Mouse (Mus musculus) gonadal fat pad, adult 2 months (tissue): Measurements from ENCODE around the gene Ermap. TPM values are rescaled to one million over a fixed set of nuclear protein-coding genes. Genes with fewer than 3 reads are reported as not detected.

ENCODE experiments used
- DNase-seq: peaks from one replicate; pipeline ENCODE4 v3.0.0-alpha.2; 2012; ENCODE audit warnings: low read depth
- polyA plus RNA-seq: library from polyadenylated mRNA; depleted of rRNA; stranded (reverse); fragments of >200 nt; gene quantifications from 2 replicates; pipeline ENCODE4 v1.2.3, GENCODE M21; 2012; rRNA removed

The Ermap gene
- 0.15 and 0.26 TPM in 2 replicates for polyA plus RNA-seq

DNA sequence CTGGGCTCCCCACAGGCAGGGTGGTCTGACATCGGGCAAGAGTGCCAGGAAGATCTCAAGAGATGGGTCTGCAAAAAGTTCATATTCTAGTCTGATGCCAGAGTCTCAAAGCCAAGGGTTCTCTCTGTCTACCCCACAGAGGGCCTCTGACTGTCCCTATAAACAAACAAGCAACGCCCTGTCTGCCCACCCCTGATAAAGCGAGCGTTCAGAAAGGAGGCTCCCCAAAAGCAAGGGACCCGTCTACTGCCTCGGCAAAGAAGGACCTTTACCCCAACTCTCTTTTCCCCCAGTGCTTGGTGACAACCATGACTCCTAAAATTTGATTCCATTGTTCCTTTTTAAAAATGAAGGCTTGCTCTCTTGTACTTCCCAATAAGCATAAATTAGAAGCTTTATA is at the start of gene Ermap:
Gene Ermap (minus strand): TSS at position 148 of the 400 bp plus-strand sequence.
- no peak for DNase-seq

DNA sequence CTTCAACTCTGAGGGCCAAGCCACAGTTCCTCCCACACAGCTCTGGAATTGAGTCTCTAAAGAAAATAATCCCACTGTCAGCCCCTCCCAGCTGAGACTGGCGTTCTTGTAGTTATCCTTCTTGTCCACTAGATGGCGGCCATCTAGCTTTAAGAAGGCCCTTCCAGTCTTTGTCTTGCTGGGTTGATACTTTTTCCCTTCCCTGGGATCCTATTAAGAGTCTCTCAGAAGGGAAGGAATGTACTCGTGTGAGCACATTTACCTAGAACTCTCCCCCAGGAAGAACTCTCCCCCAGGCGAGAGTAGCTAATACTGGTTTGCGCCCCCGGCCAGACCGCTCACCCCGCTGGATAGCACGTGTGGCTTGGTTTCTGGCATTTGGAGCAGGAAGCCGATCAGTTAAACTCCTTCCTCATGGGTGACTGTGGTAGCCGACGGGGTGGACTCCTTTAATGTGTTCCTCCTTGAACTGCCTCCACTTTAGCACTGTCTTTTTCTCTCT is 49.4 kb upstream of the Ermap start:
- DNase-seq: no peak

DNA sequence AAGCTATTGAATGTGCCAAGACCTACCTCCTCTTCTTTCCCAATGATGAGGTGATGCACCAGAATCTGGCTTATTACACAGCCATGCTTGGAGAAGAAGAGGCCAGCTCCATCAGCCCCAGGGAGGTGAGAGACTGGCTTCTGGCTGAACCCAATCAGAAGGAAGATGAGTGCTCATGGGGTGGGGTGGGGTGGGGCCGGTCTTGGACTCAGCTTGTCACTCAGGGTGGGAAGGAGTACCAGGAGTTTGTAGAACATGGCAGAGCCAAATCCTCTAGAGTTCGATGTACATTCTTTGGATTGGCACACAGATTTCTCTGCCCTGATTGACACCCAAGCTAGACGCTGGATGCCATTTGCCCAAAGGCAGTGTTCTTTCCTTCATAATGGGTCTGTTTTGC is 48.9 kb upstream of the Ermap start:
- DNase-seq: no peak

DNA sequence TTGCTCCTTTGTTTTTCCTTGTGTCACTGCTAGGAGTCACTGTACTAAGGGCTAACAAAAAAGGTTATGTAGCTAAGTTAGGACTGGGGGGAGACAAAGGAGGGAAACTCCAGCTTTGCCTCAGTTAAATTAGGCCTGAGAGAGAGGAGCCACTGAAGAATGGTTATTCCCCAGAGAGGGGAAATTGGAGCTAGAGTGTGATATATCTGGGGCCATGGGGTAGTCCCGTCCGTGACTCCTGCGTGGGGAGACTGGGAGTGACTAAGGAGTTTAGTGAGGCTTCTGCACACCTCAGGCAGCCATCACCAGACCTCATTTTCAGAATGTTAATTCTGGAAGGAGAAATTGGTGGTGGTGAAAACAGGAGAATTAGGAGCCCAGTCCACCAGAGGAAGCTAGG is 44.5 kb upstream of the Ermap start:
- DNase-seq: no peak

DNA sequence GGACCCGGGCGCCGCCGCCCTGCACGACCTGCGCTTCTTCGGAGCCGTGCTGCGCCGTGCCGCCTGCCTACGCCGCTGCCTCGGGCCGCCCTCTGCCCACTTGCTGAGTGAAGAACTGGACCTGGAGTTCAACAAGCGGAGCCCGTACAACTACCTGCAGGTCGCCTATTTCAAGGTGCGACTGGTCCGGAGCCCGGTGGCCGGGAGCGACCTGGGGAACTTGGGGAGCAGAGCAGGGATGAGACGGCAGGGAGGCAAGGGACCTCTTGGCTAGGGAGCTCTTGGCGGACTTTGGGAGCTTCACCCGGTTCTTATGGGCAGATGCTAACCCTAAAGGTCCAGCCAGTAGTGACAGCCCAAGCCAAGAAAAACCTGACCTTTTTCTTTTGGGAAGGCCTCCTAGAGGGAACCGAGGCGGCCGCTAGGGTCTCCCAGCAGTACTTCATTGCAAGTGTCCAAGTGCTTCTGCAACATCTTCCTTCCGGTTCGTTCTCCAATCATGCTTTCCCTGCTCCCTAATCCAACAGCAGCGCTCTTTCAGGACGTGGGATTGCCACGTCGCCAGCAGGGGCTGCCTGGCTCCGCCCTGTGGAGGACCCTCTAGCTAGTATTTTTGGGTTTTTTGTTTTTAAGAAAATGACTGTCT is 43.6 kb upstream of the Ermap start:
- no peak for DNase-seq

DNA sequence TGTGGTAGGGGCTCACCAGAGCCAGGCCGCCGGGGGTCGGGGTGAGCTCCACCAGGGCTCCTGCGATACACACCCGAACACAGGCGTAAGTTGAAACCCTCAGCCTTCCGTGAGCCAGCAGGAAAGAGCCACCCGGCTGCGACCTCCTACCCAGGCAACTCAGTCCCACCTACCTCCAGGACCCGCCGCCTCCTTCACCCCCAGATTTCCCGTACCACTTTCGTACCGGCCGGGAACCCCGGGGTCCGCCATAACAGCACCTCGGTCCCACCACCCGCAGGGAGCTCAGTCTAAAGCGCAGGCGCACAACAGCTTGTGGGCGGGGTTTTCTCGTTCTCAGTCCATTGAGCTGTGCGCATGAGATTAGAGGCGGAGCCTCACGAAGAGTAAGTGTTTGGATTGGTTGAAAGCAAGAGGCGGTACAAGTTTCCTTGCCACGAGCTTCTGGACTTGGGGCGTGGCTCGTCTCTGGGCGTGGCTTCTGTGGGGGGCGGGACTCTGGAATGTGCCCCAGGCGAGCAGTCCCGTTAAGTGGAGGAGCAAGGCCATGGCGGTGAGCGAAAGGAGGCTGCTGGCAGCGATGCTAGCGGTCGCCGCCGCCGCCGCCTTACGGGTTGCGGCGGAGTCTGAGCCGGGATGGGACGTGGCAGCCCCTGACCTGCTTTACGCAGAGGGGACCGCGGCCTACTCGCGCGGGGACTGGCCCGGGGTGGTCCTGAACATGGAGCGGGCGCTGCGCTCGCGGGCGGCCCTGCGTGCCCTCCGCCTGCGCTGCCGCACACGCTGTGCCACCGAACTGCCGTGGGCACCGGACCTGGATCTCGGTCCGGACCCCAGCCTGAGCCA is 42.8 kb upstream of the Ermap start, which contains the start of the genes AU022252 and P3h1:
Gene AU022252 (minus strand): TSS at position 303 of the 846 bp plus-strand sequence.
Gene P3h1 (plus strand): TSS at position 506 of the 846 bp plus-strand sequence.
- peak; percentile 90 for DNase-seq

GRCm38 (mm10) chr4:119226751-119227150 is 36.9 kb upstream of the Ermap start:
- no peak for DNase-seq

- no peak for DNase-seq
Observed at GRCm38 (mm10) chr4:119225719-119226118, 35.9 kb upstream of the Ermap start.

DNA sequence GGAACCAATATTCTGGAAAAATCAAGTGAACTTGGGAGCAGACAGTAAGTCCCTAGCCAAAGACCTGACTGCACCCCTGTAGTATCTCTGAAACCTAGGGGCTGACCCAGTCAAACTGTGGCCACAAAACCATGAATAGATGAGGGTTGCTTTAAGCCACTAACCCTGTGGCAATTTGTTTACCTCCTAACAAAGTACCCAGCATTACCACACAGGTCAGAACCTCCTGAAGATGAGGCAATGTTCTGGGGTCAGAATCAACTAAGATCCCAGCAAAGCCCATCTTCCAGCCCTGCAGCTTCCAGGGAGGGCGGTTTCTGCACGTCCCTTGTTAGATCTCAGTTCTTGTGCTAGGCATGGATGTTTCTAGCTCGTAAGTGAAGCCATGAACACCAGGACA is 34.7 kb upstream of the Ermap start:
- DNase-seq: no peak

DNA sequence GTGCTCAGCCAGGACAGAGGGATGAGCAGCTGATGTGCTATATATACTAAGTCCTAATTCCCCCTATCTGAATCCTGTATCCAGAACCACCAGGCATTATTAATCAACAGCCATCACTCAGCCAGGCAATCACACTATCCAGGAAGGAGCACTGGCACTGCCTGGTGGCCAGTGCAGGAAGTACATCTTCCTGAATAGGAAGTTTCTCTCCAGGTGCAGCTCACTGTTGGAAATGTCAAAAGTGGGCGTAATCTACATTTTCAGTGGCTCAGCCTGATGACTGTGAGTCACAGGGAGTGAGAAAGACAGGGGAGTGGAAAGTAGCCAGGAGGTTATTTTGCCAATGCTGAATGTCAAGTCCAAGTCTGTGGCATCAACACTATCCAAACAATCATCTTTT is 33.9 kb upstream of the Ermap start:
- DNase-seq: no peak

- DNase-seq: no peak
Observed at GRCm38 (mm10) chr4:119218169-119218568, 28.4 kb upstream of the Ermap start, which contains the start of gene Tmem269. Gene Tmem269, minus strand, starts transcription at chr4:119218217.

DNA sequence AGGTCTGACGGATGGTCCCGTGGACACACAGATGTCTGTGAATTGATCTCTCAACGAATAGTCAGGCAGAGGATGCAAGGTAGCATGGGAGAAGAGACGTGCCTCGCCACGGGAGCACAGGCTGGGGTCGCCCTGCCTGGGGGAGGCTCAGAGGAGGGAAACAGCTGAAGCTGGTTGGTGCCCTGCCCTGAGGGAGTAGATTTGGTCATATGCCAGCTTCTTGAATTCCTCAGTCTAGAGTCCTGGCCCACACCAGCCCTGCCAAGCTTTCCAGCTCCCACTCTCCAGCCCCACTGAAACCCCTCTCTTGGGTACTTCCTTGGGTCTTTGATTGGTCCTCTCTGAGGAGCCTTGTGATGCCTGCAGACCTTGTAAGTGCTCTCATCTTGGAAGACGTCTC is 26.9 kb upstream of the Ermap start:
- DNase-seq: no peak

DNA sequence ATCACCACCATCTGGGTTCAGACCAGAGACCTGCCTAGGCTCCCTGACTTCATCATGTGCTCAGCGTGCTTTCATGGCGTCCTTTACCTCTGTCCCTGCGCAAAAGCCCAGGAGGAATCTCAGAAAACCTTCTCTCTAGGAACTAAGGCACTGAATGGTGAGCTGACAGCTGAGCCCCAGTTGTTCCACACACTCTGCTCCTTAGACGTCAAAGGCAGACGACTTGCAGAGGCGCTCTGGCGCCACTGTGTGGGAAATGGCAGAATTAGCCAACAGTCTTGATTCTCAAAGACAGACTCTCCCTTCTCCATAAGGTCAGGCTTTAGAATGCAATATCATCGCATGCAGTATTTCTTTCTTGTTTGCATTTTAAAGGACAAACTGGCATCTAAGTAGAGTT is 14.9 kb upstream of the Ermap start:
- no peak for DNase-seq

GRCm38 (mm10) chr4:119198105-119198504 is 8.3 kb upstream of the Ermap start:
- no peak for DNase-seq

DNA sequence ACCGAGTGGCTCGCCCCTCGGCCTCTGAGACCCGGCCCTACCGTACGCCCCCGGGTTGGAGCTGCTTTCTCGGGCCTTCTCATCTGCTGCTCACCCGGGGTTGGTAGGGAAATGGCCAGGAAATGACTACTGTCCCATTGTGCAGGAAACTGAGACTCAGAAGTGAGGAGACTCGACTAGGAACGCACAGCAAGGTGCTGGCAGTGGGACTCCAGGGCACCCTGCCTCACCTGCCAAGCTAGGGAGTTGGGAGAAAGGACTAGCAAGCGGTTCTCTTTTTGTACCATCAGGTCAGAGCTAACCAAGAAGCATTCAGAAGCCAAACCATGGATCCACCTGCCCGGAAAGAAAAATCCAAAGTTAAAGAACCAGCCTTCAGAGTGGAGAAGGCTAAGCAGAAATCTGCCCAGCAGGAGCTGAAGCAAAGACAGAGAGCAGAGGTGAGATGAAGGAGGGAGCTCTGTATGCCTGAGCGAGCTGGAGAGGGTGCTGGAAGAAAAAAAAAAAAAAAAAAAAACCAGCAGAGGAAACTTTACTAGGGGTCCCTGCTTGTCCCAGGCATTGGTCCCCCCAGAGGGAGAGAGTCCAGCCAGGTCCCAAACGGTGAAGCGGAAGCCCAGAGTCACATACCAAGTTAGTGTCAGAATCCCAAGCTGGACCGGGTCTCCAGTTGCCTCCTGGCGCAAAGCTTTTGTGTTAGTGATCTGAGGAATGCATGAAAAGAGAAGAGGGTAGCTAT is 5.9 kb upstream of the Ermap start:
- no peak for DNase-seq

DNA sequence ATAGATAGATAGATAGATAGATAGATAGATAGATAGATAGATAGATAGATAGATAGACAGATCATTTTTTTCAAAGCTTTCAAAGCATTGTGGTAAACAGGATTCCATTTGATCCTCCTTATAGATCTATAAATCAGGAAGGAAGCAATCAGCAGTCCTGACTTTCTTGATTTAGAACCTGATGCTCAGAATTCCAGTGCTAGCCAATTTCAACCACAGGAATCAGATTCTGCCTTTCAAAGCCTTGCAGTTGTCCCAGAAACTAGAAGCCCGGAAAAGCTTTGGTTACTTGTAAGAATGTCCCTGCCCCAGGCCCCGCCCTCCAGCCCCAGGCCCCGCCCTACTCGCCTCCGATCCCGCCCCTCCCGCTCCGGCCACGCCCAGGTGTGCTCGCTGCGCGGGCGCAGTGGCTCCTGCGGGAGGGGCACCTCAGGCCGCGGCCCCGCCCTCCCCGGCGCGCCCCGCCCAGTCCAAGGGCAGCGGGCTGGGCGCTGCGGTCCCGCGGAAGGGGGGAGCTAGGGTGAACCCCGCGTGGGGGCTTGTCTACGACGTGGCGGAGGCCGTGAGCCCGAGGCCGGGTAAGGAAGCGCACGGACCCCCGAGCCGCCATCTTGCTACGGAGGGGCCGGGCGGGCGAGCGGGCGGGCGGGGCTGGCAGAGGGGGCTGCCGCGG is 5.2 kb upstream of the Ermap start, which contains the start of gene Svbp:
Gene Svbp (plus strand): TSS at position 398 of the 673 bp plus-strand sequence.
- DNase-seq: no peak

GRCm38 (mm10) chr4:119192757-119193156 is 2.9 kb upstream of the Ermap start:
- DNase-seq: no peak

DNA sequence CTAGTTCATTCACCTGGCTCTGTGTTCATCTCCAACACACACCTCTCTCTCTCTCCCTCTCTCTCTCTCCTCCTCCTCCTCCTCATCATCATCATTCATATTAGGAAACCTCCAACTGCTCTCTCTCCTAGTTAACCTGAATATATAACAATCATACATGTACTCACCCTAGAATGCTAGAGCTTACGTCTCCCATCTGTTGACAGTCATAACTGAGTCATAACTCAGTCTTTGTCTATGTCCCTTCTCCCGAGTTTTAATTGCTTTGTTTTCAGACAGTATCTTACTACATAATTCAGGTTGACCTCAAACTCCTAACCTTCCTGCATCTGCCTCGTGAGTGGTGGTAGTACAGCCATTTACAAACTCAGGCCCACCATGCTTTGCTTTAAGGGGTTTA is 1.5 kb upstream of the Ermap start:
- no peak for DNase-seq

DNA sequence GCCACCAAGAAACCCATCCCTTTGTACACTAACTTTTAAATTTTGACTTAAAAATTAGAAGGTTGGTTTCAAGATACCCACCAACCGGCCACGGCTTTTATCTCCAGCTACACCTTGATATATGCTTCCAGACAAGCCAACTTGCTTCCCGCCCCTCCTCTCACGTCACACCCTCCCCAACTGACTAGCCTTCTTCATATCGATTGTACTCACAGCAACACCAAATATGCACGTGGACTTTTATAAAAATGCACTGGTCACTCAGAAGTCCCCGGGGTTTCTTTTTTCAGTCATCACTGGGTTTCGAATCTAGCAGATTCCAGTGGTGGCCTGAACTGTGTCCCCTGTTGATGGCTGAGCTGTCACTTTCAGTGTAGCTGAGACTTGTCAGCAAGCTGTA is 807 bp upstream of the Ermap start:
- DNase-seq: no peak

DNA sequence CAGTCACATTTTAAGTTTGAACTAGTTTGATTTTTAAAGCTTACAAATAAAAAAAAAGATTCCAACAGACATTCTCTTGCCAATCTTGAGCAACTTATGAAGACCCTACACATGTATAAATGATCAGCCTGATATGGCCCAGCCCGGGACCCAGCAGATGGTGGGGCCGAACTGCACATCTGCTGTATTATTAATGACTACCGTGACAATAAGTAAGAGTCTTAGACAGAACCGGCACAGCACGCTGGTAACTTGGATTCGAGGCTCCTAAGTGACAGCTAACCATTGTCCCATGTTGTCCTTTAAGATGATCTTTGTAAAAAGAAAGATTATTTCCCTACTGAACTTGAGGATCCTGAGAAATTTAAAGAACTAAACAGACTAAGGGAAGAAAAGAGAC is 419 bp downstream of the Ermap start:
- no peak for DNase-seq

- no peak for DNase-seq
Observed at GRCm38 (mm10) chr4:119188060-119188785, 1.6 kb downstream of the Ermap start.
